7 mouse cellular contexts compared by ENCODE assay signal in genomic region chr7:19000421-19000820, GRCm38 (mm10). TPM values are rescaled to one million over a fixed set of nuclear protein-coding genes. Genes with fewer than 3 reads are reported as not detected.
A peak's percentile ranks its signal among the peaks of the same experiment; 100 is the strongest.
DNase-seq lines count a peak whose midpoint lies in the region; ATAC-seq and TF ChIP-seq lines count a peak whose summit lies in the region.

No protein-coding gene starts in this region.

- no peak overlapping the region for H3K9ac ChIP-seq in forebrain, postnatal 0 days
- H3K9ac ChIP-seq in liver, embryonic 12.5 days = peak overlapping the region; percentile 64

- TF ChIP-seq CTCF in forebrain, postnatal 0 days (IDR thresholded peaks at IDR 0.05; ENCODE audit: low read depth) = no peak

- H3K4me1 ChIP-seq in megakaryocyte, embryonic 14.5 days = peaks cover 66% of the 10 kb centered on the region
- peaks cover 12% of the 10 kb centered on the region for H3K4me1 ChIP-seq in forebrain, postnatal 0 days (ENCODE audit: insufficient read depth)
- peaks cover 49% of the 10 kb centered on the region for H3K4me1 ChIP-seq in liver, embryonic 12.5 days

- ATAC-seq in megakaryocyte, adult 5-6 weeks (ENCODE audit: poor library complexity, severe bottlenecking) = no peak
- ATAC-seq in forebrain, postnatal 0 days = no peak
- ATAC-seq in liver, embryonic 12.5 days = no peak
- no peak for ATAC-seq in monocyte, adult 5-6 weeks (replicated peaks; ENCODE audit: insufficient number of reproducible peaks, low FRiP score, low TSS enrichment, poor library complexity, severe bottlenecking)

- WGBS in forebrain, postnatal 0 days = 70% methylated on average over 10 of the region's 10 CpGs
- 19% methylated on average over 10 of the region's 10 CpGs for WGBS in liver, embryonic 12.5 days (ENCODE audit: insufficient replicate concordance)

- no peak for DNase-seq in forebrain, postnatal 0 days
- DNase-seq in thymus, postnatal 10 days (ENCODE audit: low spot score in 2 of 2) = peak; percentile 36 to 46
- no peak for DNase-seq in adrenal gland, postnatal 4 days (ENCODE audit: low spot score in 2 of 2)

- peaks cover 40% of the 10 kb centered on the region for H3K36me3 ChIP-seq in megakaryocyte, embryonic 14.5 days (replicated peaks; ENCODE audit: low read length)
- H3K36me3 ChIP-seq in forebrain, postnatal 0 days (ENCODE audit: insufficient read depth) = peaks cover 3% of the 10 kb centered on the region
- H3K36me3 ChIP-seq in liver, embryonic 12.5 days = peaks cover 19% of the 10 kb centered on the region

- peak overlapping the region; percentile 92 for H3K4me3 ChIP-seq in megakaryocyte, embryonic 14.5 days (replicated peaks)
- H3K4me3 ChIP-seq in forebrain, postnatal 0 days (ENCODE audit: low read depth, low read length) = no peak overlapping the region
- H3K4me3 ChIP-seq in liver, embryonic 12.5 days = peak overlapping the region; percentile 55

- no peak overlapping the region for H3K27ac ChIP-seq in forebrain, postnatal 0 days (ENCODE audit: low read depth, low read length)
- peak overlapping the region; percentile 86 for H3K27ac ChIP-seq in liver, embryonic 12.5 days

- 0 out of 2 replicates have a peak overlapping the region, but pooled peaks have one; percentile 10 for H3K4me2 ChIP-seq in forebrain, postnatal 0 days (ENCODE audit: low read depth)
- peak overlapping the region; percentile 99 for H3K4me2 ChIP-seq in liver, embryonic 12.5 days

- H3K9me3 ChIP-seq in megakaryocyte, embryonic 14.5 days = no peaks in the 10 kb centered on the region
- H3K9me3 ChIP-seq in forebrain, postnatal 0 days (ENCODE audit: low read length) = no peaks in the 10 kb centered on the region
- no peaks in the 10 kb centered on the region for H3K9me3 ChIP-seq in liver, embryonic 12.5 days (replicated peaks)

- H3K27me3 ChIP-seq in megakaryocyte, embryonic 14.5 days (replicated peaks) = no peaks in the 10 kb centered on the region
- H3K27me3 ChIP-seq in forebrain, postnatal 0 days (ENCODE audit: insufficient read depth, low read length) = no peaks in the 10 kb centered on the region
- no peaks in the 10 kb centered on the region for H3K27me3 ChIP-seq in liver, embryonic 12.5 days (replicated peaks)

RNA-seq across cellular contexts. Expression of gene Irf2bp1, which starts 3.4 kb away (rescaled TPM):
- polyA plus RNA-seq in megakaryocyte, embryonic 14.5 days (2012; ENCODE audit: insufficient read depth, low replicate concordance) = 53.2 and 120 TPM in 2 replicates
- total RNA-seq in megakaryocyte, adult 5-6 weeks (2015) = 11.4 and 14.5 TPM in 2 replicates
- 6.9 and 8.2 TPM in 2 replicates for total RNA-seq in megakaryocyte, adult 5-6 weeks (2017)
- 101 and 129 TPM in 2 replicates for total RNA-seq in forebrain, postnatal 0 days (2014; rRNA removed)
- 27.0 and 27.2 TPM in 2 replicates for polyA plus RNA-seq in forebrain, postnatal 0 days (2015; fragmentation: Nextera tagmentation; extraction: Ambion mirVana)
- polyA plus RNA-seq in liver, embryonic 12.5 days (2016; fragmentation: Nextera tagmentation; extraction: Ambion mirVana) = 20.1 and 22.3 TPM in 2 replicates
- total RNA-seq in monocyte, adult 5-6 weeks (2017) = 7.1 to 10.5 TPM (median 7.8 TPM) in 3 replicates
- 10 to 100 TPM; 44.3 to 49.1 TPM for total RNA-seq in adrenal gland, postnatal 4 days (2021)

RNA-seq across cellular contexts. Expression of gene Mypop, which starts 9.4 kb away (rescaled TPM):
- 2.5 and 6.7 TPM in 2 replicates for polyA plus RNA-seq in megakaryocyte, embryonic 14.5 days (2012; ENCODE audit: insufficient read depth, low replicate concordance)
- total RNA-seq in megakaryocyte, adult 5-6 weeks (2015) = 0.25 TPM in 1 of 2 replicates, not detected in the other
- total RNA-seq in megakaryocyte, adult 5-6 weeks (2017) = 0.15 and 0.24 TPM in 2 replicates
- total RNA-seq in forebrain, postnatal 0 days (2014; rRNA removed) = 12.3 and 13.9 TPM in 2 replicates
- 3.8 and 4.3 TPM in 2 replicates for polyA plus RNA-seq in forebrain, postnatal 0 days (2015; fragmentation: Nextera tagmentation; extraction: Ambion mirVana)
- polyA plus RNA-seq in liver, embryonic 12.5 days (2016; fragmentation: Nextera tagmentation; extraction: Ambion mirVana) = 1.3 and 1.7 TPM in 2 replicates
- 0.75 to 2.1 TPM in 2 of 3 replicates, not detected in the other for total RNA-seq in monocyte, adult 5-6 weeks (2017)
- total RNA-seq in adrenal gland, postnatal 4 days (2021) = 1 to 10 TPM; 7.2 to 8.3 TPM

RNA-seq across cellular contexts. Expression of gene Nanos2, which starts 13.2 kb away (rescaled TPM):
- not detected in 2 replicates for polyA plus RNA-seq in megakaryocyte, embryonic 14.5 days (2012; ENCODE audit: insufficient read depth, low replicate concordance)
- not detected in 2 replicates for total RNA-seq in megakaryocyte, adult 5-6 weeks (2015)
- not detected in 2 replicates for total RNA-seq in megakaryocyte, adult 5-6 weeks (2017)
- 1.5 and 2.0 TPM in 2 replicates for total RNA-seq in forebrain, postnatal 0 days (2014; rRNA removed)
- polyA plus RNA-seq in forebrain, postnatal 0 days (2015; fragmentation: Nextera tagmentation; extraction: Ambion mirVana) = 0.49 and 0.76 TPM in 2 replicates
- polyA plus RNA-seq in liver, embryonic 12.5 days (2016; fragmentation: Nextera tagmentation; extraction: Ambion mirVana) = not detected in 2 replicates
- total RNA-seq in monocyte, adult 5-6 weeks (2017) = 0.49 TPM in 1 of 3 replicates, not detected in the others
- total RNA-seq in adrenal gland, postnatal 4 days (2021) = under 1 TPM in 1 of 2 experiments, not detected in 1; 0.20 TPM

RNA-seq across cellular contexts. Expression of gene Foxa3, which starts 22.9 kb away (rescaled TPM):
- not detected in 2 replicates for polyA plus RNA-seq in megakaryocyte, embryonic 14.5 days (2012; ENCODE audit: insufficient read depth, low replicate concordance)
- total RNA-seq in megakaryocyte, adult 5-6 weeks (2015) = not detected in 2 replicates
- total RNA-seq in megakaryocyte, adult 5-6 weeks (2017) = not detected in 2 replicates
- total RNA-seq in forebrain, postnatal 0 days (2014; rRNA removed) = not detected in 2 replicates
- polyA plus RNA-seq in forebrain, postnatal 0 days (2015; fragmentation: Nextera tagmentation; extraction: Ambion mirVana) = not detected in 2 replicates
- polyA plus RNA-seq in liver, embryonic 12.5 days (2016; fragmentation: Nextera tagmentation; extraction: Ambion mirVana) = 25.3 and 26.6 TPM in 2 replicates
- not detected in 3 replicates for total RNA-seq in monocyte, adult 5-6 weeks (2017)
- 1 to 10 TPM in 1 of 2 experiments, under 1 TPM in 1; 0.50 to 4.5 TPM for total RNA-seq in adrenal gland, postnatal 4 days (2021)

RNA-seq across cellular contexts. Expression of gene Sympk, which starts 23.8 kb away (rescaled TPM):
- 176 and 205 TPM in 2 replicates for polyA plus RNA-seq in megakaryocyte, embryonic 14.5 days (2012; ENCODE audit: insufficient read depth, low replicate concordance)
- 48.4 and 54.7 TPM in 2 replicates for total RNA-seq in megakaryocyte, adult 5-6 weeks (2015)
- total RNA-seq in megakaryocyte, adult 5-6 weeks (2017) = 26.6 and 30.4 TPM in 2 replicates
- 70.3 and 73.8 TPM in 2 replicates for total RNA-seq in forebrain, postnatal 0 days (2014; rRNA removed)
- 16.6 and 20.0 TPM in 2 replicates for polyA plus RNA-seq in forebrain, postnatal 0 days (2015; fragmentation: Nextera tagmentation; extraction: Ambion mirVana)
- polyA plus RNA-seq in liver, embryonic 12.5 days (2016; fragmentation: Nextera tagmentation; extraction: Ambion mirVana) = 30.3 and 33.3 TPM in 2 replicates
- 23.9 to 51.1 TPM (median 38.5 TPM) in 3 replicates for total RNA-seq in monocyte, adult 5-6 weeks (2017)
- 100 to 1,000 TPM; 109 to 119 TPM for total RNA-seq in adrenal gland, postnatal 4 days (2021)

Comparison
In these comparisons a context has a peak if more than half of its experiments do, and no peak if none do; other contexts are left out.
1. DNase-seq: peak in thymus, postnatal 10 days (2 of 2); none in forebrain, postnatal 0 days (single experiment) and adrenal gland, postnatal 4 days (0 of 2).